Mouse (Mus musculus): ENCODE measurements around the gene Suv39h2.

Gene Suv39h2

DNA sequence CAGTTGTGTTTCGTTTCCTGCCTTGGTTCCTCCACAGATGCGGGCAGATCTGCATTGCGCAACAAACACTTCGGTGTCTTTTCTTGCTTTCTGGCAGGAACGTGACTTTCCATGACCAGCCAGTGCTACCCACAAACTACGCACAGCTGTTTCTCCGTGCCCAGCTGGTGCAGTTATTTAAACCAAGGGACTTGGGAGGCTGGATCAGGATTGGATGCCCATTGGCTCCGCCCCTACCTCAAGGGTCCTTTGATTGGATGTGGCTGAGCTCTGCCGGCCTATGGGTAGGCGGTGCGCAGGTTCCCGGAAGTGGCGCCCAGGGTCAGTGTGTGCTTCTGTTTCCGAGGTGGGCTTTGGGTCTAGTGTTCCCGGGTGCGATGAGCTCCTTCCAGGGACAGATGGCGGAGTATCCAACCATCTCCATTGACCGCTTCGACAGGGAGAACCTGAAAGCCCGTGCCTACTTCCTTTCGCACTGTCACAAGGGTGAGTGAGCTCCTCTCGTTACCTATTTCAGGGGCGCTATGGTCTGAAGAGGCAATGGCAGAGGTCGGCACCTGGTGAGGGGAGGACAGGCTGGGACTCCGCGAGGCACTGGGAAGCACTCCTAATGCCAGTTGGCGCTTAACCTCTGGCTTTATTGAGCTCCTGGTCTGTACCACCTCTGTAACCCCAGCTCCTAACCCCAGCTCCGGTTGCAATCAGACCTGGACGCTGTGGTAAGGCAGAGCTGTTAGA is 50.8 kb downstream of the Suv39h2 start, which contains the start of gene Dclre1c:
Gene Dclre1c, plus strand, starts transcription at position 291 of the 738 bp plus-strand sequence.
- peak; percentile 97 for DNase-seq (ENCODE audit: low read depth, low spot score)

- DNase-seq (ENCODE audit: low read depth, low spot score), result no peak
Measured at GRCm38 (mm10) chr2:3422548-3422947, 52.3 kb downstream of the Suv39h2 start, which contains the start of gene Meig1. Gene Meig1, minus strand, starts transcription at chr2:3422648.

- no peak for DNase-seq (ENCODE audit: low read depth, low spot score)
Measured at GRCm38 (mm10) chr2:3420157-3420556, 54.7 kb downstream of the Suv39h2 start.

GRCm38 (mm10) chr2:3418883-3419431 is 55.9 kb downstream of the Suv39h2 start:
- peak; percentile 96 for DNase-seq (ENCODE audit: low read depth, low spot score)

- no peak for DNase-seq (ENCODE audit: low read depth, low spot score)
Measured at GRCm38 (mm10) chr2:3415676-3416075, 59.2 kb downstream of the Suv39h2 start.

DNA sequence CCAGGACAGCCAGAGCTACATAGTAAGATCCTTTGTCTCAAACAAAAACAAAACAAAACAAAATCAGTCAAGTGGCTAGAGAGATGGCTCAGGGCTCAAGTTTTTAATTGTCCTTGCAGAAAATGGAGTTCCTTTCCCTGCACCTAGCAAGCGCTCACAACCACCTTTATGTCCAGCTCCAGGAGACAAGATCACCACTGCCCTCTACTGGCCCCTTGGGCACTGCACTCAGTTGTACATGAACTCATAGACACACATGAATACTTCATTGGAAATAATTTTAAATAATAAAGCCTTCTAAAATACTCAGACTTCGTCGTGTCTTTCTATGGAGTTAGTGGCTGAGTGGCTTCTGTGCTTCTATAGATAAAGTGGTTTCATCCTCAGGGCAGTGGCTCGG is 60.6 kb downstream of the Suv39h2 start:
- DNase-seq (ENCODE audit: low read depth, low spot score), result peak; percentile 78

- no peak for DNase-seq (ENCODE audit: low read depth, low spot score)
Measured at GRCm38 (mm10) chr2:3407756-3408155, 67.1 kb downstream of the Suv39h2 start.

- no peak for DNase-seq (ENCODE audit: low read depth, low spot score)
Measured at GRCm38 (mm10) chr2:3405981-3406380, 68.8 kb downstream of the Suv39h2 start.
